Comparison of ENCODE assay signal across 1 mouse cellular context in the genomic region with DNA sequence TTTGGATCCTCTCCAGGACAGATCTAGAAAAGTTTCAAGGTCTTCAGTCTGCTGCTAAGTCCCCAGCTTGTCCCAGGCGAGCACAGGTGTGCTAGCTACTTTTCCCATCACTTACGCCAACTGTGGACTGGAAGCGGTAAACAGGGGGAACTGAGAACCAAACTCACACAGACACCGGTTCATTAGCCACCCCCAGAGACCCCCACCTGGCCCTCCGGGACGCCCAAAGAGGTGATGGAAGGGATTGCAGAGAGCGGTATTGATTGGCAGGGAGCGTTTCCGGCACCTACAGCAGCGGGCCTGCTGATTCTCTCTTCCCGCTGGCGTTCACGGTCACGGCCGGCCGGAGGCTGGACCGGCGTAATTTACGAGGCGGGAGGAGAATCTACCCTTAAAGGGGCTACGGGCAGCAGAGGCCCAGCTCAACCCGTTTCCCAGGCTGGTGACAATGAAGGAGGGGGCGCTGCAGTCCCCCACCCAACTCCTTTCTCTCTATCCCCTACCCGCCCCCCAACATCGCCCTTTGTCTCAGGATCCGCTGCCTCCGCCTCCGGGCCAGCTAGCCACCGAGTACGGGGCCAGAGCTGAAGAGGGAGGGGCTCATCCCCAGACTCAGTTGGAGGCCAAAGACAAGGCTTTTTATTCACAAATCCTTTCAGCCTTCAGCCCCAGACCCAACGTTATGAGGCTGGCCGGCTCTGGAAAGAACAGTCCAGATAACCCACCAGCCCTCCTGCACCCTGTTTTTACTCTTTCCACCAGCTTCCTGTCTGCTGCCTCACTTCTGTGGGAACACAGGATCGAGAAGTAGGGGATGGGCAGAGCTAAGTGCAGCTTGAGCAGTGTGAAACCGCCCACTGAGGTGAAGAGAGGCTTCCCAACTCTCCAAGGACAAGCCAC.
TF ChIP-seq lines count a peak whose summit lies in the region.

No protein-coding gene starts in this region.

TF ChIP-seq in ES-E14, 5 proteins besides CTCF, POLR2A, EP300 and RAD21 (continued from another document):
- no peak for TF ChIP-seq ZNF384 (IDR thresholded peaks at IDR 0.05; ENCODE audit: low read depth, low read length)
